Mouse (Mus musculus) right cerebral cortex, adult 2 months (tissue): Measurements from ENCODE around the gene Wnk2.

ENCODE experiments used
- DNase-seq, 2 experiments: peaks; one replicate each; pipeline ENCODE4 v3.0.0; 2021 to 2022; ENCODE audit warnings: low spot score in 2 of 2

Gene Wnk2

GRCm38 (mm10) chr13:49178839-49179585, 31.2 kb upstream of the Wnk2 start:
- DNase-seq = peak in 1 of 2 experiments; percentile 68

DNA sequence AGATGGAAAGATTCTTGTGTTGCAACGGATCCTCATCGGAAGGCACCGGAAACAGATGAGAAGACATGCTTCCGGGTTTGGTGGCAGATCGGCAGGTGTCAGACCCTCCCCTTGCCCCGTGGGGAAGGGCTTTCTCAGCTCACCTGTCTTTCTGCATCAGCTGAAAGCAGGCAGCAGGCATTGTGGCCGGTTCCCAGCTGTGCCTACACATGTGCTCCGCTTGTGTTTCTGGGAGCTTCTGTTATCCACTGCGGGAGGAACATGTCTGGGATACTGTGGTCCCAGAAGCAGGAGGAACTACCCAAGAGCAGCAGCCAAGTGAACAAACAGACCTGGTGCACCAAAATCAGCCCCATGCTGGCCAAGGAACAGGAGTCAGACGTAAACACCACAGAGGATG, 27.7 kb upstream of the Wnk2 start:
- DNase-seq = no peak

DNA sequence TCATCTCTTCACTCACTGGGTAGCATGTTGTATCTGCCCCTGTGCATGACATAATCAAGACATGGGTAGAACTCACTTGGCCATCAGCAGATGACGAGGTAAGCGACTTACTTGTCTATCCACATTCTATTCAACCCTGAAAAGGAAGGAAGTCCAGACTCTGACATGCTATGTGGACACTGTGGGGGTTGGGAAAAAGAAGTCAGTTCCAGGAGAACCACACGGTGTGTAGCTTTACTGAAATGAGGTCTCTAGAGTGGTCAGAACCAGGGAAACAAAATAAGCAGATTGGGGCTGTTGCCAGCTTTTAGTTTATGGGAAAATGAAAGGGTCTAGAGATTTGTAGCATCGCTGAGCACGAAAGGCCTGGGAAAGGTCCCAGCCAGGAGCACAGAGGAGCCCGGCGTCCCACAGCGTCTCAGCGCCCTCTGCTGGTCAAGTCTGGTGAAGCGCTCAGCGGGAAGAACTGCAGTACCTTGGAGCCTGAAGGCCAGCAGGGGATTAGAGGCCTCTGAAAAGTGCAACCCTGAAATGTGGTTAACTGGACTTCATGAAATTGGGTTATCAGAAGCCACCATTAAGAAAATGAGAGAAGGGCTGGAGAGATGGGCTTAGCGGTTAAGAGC, 25.3 kb upstream of the Wnk2 start:
- DNase-seq = peak; percentile 90

DNA sequence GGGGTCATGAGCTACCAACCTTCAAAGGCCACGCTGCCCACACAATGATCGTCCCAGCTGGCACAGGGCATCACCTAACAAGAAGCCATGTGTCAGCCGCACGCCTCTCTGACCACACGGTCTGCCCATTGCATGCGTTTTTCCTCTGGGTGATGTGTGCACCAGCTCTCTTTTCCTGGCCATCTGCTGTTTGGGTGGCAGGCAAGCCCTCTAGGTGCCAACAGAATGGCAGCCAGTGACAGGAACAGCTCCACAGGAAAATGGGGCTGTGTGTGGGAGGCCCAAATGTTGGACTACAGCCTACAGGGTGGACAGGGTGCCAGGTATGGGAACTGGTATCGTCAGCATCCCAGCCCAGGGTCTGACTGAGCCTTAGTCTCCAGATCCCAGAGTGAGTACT, 24.5 kb upstream of the Wnk2 start:
- DNase-seq = peak; percentile 66 to 71

DNA sequence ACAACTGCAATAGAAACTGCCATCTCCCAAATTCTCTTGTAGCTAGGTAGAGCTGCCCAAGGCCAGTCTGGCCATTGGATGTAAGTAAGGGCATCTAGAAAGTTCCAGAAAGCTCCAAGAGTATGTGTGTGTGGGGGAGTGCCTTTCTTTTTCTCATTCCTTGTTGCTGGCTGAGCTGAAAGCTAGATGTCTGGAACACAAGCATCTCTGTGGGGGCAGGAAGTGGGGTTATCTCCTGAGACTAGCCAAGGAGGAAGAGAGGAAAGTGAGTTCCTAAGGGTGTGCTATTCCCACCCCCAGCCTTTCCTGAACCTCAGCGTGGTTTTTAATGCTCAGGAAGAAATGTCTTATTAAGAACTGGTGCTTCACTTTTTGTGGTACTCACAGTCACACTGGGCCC, 23.9 kb upstream of the Wnk2 start:
- no peak for DNase-seq

- DNase-seq = peak; percentile 43 to 66
Observed at GRCm38 (mm10) chr13:49170623-49171022, 22.8 kb upstream of the Wnk2 start.

GRCm38 (mm10) chr13:49169448-49170207, 21.8 kb upstream of the Wnk2 start:
- DNase-seq = peak; percentile 88

DNA sequence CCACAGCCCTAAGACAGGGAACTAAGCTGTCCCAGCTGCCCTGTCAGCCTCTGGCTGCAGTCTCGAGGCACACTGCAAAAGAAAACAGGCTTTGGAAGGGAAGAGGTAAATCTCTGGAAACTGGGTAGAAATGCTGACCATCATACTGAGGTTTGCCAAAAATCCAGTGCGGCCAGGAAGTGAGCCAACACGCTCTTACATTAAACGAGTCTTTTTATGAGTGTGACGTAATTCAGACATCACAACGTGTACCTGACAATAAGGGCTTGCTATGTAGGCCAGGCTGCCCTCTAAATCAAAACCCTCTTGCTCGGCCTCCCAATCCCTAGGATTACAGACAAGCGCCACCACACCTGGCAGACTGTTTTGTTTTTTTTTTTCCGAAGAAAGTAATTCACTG, 19.3 kb upstream of the Wnk2 start:
- DNase-seq = no peak

DNA sequence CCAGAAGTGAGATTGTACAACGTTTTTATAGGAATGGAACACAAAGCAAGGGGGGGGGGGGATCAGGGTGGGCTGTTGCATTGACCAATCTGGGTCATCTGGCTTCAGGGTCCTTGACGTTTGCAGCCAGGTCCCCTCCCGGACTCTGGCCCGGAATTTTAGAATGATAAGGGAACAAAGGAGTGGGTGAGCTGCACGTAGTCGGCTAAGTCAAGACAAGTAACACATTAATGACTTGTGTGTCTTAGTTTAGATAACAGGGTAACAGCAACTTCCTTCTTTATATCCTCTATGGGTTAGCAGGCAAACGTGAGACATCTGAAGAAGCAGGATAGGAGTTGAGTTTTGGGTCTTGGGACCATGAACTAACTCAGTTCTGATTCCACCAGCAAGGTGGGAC, 15.8 kb upstream of the Wnk2 start:
- DNase-seq = no peak

- no peak for DNase-seq
Observed at GRCm38 (mm10) chr13:49162722-49163121, 14.9 kb upstream of the Wnk2 start.

DNA sequence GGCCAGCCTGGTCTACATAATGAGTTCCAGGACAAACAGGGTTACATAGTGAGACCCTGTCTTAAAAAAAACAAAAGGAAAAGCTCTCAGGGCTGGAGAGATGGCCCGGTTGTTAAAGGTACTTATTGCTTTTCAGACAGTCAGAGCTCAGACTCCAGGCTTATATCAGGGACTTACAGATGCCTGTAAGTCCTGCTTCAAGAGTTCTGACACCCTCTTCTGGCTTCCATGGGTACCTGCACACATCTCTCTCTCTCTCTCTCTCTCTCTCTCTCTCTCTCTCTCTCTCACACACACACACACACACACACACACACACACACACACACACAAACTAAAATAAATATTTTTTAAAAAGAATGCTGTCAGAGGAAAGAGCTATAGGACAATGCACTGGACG, 13.4 kb upstream of the Wnk2 start:
- DNase-seq = no peak

GRCm38 (mm10) chr13:49158040-49158713, 10.4 kb upstream of the Wnk2 start:
- no peak for DNase-seq

DNA sequence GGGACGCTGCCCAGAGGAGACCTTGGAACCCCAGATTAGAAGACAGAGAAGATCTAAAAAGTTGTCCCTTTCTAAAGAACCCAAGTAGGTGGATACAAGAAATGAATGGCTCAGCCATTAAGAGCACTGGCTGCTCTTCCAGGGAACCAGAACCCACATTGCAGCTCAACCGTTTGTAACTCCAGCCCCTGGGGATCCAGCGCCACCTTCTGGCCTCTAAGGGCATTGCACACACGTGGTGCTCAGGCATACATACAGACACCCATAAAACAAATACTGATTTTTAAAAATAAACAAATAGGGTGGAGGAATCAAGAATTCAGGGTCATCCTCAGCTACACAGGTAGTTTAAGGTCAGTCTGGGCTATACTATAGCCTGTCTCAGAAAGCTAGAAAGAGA, 8.8 kb upstream of the Wnk2 start:
- no peak for DNase-seq

DNA sequence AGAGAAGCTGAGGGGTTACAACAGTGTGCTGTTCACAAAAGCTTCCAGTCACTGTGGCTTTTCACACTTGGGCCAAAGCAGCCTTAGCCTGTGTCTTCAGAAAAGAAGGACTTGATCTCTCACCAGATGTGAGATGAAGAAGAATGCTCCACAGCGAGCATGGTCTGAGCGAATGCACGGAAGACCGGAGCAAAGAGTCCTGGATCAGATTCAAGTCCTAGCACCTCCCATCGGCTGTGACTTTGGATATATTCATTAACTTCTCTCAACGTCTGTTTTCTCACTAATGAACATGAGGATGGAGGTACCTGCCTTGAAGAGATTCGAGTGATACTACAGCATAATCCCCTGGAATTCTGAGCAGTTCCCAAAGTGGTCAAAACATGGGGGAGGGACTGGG, 6.8 kb upstream of the Wnk2 start:
- no peak for DNase-seq

- no peak for DNase-seq
Observed at GRCm38 (mm10) chr13:49154028-49154427, 6.2 kb upstream of the Wnk2 start.

- no peak for DNase-seq
Observed at GRCm38 (mm10) chr13:49148687-49149086, 873 bp upstream of the Wnk2 start.

DNA sequence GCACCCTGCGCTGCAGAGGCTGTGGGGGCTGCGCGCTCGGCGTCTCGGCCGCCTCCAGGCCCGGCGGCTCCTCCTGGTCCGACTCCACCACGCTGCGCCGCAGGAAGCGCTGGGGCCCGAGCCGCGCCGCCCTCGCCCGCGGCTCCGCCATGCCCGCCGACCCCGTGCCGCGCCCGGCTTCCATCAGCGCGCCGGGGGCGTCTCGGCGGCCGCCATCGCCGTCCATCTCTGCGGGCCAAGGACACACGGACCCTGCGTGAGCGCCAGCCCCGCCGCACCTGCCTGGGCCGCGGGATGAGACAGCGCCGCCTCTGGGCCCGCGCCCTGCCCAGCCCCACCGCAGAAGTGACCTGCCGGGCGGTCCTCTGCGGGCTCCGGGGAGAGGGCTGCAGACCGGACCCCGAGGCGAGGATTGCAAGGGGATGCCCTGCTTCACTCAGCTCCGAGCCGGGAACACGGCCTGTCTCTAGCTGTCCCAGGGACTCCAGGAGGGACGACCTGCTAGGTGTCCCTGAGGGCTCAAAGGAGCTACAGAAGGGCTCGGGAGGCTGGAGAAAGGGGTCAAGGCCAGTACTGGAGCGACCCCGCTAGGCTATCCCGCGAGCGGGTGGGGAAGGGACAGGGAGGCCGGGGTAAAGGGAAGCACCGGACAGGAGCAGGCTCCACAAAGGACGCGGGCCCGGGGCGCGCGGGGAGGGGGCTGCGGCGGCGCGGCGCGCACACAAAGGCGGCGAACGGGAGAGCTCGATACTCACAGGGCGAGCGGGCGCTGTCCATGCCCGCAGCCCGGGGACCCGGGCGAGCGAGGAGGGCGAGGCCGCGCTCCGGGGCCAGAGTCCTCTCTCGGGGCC, 582 bp downstream of the Wnk2 start:
- peak; percentile 60 to 64 for DNase-seq

- DNase-seq = no peak
Observed at GRCm38 (mm10) chr13:49146698-49147006, 1.2 kb downstream of the Wnk2 start.

GRCm38 (mm10) chr13:49146040-49146697, 1.6 kb downstream of the Wnk2 start:
- no peak for DNase-seq

DNA sequence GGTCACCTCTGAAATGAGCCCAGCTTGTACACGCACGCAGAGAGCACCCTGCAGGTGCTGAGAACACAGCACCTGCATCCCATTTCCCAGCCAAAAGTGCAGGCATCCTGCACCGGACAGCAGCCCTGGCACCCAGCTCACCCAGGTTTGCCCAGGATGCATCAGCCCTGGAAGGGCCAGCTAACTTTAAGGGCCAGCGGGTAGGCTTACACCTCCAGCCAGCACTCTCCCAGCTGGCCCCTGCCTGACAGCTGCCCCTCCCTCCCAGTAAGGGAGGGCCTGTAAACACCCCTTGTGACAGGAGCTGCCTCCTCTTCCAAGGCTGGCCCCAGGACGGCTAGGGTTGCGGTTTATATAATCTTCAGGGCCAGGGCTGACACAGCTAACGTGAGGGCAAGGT, 2.4 kb downstream of the Wnk2 start:
- no peak for DNase-seq

- no peak for DNase-seq
Observed at GRCm38 (mm10) chr13:49144451-49144850, 3.4 kb downstream of the Wnk2 start.
